Mouse (Mus musculus) urinary bladder, postnatal 10 days (tissue): Measurements from ENCODE around the gene Ppp1r12b.

ENCODE experiments used
- DNase-seq: peaks from one replicate; pipeline ENCODE4 v3.0.0; 2022; ENCODE audit warnings: low spot score

Gene Ppp1r12b

GRCm38 (mm10) chr1:134763250-134763649 lies 192.5 kb downstream of the Ppp1r12b start:
- no peak for DNase-seq

- no peak for DNase-seq
Observed at GRCm38 (mm10) chr1:134761534-134761933, 194.2 kb downstream of the Ppp1r12b start.

DNA sequence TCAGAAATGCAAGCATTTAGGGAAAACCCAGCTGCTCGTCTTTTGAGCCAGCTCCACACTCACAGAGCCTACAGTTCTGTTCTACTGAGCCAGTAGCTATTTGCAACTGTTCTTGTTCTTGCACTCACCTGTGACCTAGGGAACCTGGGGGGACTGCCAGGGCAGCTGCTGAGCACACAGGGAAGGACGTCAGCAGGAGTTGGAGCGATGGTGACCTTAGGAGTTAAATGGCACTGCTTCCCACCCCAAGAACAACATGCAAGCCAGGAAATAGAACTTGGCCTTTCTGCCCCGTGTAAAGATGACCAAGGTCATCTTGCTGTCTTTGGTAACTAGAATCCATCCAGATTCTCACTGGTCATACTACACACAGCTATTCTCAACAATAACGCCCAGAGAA lies 195.1 kb downstream of the Ppp1r12b start:
- DNase-seq: no peak

DNA sequence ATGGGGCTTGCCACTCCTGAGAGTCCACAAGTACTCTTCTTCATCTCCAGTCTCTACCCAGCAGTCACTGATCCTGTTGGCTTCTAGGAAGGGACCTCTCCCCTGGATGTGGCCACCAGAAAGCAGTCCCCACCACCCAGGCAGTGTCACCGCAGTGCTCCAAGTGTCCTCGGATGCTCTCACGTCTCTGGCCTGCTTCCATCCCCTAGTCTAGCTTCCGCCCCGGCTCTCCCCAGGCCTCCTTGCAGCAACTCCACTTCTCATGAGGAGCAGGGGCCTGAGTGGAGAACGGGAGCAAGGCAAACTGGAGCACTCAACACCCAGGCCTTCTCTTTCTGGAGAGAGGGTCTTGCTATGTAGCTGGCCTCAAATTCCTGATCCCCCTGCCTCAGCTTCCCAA lies 196.6 kb downstream of the Ppp1r12b start:
- DNase-seq: no peak

DNA sequence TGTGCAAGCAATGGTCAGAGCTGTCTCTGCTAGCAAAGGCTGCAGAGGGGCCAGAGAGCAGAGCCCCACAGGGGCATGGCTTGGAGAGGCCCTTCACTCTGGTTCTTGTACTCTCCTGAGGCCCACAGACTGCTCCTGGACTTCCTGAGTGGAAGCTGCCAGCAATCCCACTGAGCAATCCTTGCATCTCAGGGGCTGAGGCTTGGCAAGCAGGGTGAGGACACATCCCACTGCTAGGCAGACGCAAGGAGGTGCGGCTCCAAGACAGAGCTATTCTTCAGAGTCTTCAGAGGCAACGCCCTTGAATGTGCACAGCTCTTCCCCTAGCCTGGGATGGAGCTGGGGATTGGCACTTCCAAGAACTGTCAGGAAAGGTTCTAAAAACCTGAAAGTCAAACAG lies 198.5 kb downstream of the Ppp1r12b start:
- DNase-seq: no peak

GRCm38 (mm10) chr1:134756190-134756873 lies 199.4 kb downstream of the Ppp1r12b start:
- no peak for DNase-seq

DNA sequence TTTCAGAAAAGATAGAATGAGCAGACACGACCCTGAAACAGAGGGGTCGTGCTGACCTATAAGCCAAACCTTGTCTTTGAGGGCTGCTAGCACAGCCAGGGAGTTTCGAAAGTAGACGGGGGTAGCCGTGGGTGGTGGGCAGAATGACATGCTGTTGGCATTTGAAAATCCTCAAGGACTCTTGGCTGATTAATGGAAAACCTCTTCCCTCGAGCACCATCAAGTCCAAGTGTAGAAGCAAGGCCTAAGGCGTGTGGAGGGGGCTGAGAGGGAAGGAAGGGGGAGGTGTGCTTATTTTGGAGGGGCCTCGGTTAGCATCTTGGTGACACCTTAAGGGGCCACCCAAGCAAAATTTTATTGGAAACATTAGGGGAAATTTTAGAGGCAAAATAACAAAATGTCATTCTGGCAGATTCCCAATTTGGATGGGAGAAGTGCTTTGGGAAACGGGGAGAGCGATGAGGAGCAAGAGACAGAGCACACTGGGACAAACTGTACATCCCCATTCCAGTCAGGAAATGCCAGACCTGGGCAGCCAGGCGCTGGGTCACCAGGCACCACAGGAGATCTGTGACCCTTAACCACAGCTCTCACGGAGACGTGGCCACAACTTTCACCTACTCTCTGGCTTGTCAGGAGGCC lies 200.1 kb downstream of the Ppp1r12b start:
- DNase-seq: no peak

DNA sequence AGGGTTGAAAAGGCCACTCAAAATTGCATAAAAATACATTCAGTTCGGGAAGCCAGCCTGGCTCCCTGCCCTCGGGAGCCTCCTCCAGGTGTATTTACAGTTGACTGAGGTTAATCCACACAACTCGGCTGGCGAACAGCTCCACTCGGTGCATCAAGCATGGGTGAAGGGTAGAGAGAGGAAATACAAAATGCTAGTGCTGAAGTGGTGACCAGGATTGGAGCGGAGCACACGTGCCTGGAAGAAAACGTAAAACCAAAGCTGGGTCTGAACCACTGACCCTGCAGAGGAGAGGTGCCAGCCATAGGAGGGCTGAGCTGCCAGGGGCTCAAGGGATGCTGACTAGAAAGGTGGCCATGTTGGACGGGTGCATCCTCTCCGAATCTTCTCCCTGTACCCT lies 200.9 kb downstream of the Ppp1r12b start:
- DNase-seq: no peak

DNA sequence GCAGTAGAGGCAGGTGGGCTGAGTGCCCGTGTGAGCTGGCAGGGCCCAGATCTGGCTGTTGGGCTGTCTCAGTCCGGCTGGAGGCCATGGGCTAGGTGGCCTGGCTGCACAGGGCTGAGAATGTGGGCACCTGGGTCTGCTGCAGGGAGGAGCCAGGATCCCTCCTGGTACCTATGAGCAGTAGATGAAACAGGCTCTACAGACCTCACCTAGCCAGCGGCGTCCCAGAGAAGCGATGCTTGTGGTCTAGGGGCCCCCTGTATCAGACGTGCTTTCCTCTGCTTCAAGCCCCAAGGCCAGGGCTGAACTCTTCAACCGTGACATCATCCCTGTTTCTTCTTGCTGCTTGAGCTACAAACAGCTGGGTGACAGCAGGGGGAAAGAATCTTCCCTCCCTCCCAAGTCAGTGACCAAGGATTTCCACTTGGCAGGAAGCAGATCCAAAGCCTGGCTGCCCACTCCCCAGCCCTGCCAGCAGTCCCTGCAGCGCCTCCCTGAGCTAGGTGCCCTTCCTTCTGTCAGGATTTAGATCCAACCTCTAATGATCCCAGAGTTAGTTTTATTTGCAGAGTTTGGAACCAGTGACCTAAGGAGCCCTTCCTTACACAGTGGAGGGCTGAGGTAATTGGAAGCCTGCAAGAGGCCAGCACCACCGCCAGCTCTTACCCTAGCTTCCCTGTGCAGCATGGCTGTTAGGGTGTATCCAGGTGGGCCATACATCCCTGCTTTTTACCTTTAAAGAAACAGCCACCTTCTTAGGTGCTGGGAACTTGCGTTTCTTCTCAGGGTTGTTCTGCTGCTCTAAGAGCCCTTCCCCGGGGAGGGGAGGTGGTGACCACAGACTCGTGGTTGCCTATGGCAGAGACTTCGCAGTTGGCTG lies 201.8 kb downstream of the Ppp1r12b start:
- DNase-seq: no peak

DNA sequence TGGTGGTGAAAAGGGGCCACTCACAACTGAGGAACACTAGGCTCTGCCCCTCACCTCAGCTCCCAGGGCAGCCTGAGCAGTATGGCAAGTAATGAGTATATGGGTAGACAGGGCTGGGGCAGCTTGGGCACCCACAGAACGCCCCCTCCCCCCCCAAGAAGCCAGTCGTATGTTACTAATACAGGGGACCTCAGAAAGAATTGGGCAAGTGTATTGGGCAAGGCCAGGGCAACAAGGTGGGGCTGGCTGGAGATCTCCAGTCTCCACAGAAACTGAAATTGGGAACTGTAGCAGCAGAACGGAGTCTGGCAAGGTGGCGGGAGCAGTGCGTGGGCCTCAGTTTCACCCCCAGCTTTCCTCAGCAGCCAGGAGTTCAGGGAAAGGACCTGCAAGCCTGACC lies 203.3 kb downstream of the Ppp1r12b start:
- DNase-seq: no peak

DNA sequence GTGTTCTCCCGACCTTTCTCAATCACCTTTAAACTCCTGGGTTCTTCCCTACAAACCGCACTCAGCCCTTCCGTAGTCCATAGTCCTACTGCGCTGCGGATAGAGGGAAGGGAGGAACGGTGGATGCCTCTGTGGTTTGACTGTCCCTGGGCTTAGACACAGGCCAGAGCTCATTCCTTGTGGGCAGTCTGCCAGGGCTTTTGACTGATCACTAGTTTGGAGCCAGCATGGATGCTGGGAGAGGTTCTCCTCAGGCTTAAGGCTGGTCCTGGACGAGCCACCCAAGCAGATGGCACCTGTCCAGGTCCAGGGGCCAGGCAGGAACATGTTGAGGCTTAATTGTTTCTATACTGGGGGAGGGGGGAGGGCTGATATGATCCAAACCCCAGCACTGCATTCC lies 205.9 kb downstream of the Ppp1r12b start:
- DNase-seq: no peak

DNA sequence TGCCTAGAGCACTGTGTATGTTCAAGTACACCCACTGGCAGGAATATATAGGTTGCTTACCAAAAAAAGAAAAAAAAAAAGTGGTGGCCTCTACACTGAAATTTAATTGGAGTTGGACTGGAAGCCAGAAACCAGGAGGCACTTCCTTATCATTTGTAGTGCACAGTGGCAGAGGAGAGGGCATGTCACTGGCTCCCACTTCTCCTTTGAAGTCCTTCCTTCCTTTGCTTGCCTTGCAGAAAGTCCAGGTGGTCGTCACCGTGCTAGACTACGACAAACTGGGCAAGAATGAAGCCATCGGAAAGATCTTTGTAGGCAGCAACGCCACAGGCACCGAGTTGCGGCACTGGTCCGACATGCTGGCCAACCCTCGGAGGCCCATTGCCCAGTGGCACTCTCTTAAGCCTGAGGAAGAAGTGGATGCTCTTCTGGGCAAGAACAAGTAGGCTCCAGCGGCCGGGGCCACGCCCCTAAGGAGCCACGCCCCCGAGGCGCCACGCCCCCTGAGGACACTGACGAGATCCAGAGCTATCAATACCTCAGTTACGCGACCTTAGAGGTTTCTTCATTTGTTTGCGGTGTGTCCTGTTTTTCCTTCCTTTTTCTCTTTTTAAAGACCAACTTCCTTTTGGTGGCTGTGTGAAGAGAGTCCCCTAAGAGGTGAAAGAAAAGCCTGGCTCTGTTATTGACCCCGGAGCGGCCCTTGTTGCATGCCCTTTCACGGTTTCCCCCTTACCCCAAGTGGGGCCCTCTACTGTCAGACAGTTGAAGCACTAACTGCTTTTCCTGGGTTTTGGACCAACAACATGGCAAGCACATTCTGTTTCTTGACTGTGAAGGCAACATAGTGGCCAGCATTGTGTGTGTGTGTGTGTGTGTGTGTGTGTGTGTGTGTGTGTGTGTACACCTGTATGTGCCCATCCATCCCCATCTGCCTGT lies 208.2 kb downstream of the Ppp1r12b start:
- no peak for DNase-seq

DNA sequence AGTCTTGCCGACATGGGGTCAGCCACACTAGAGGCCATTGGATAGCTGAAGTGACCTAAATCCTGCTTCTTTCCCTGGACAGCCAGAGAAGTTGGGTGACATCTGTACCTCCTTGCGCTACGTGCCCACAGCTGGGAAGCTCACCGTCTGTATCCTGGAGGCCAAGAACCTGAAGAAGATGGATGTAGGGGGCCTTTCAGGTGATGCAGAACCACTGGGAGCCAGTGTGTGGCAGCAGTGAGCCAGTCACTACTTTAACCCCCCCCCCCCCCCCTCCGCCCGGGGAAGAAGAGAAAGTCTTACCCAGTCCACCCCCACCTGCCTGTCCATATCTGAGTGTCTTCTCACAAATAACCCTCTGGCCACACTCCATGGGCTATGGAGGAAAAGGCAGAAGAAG lies 210.1 kb downstream of the Ppp1r12b start:
- DNase-seq: no peak

GRCm38 (mm10) chr1:134741946-134742661 lies 213.6 kb downstream of the Ppp1r12b start:
- DNase-seq: no peak

DNA sequence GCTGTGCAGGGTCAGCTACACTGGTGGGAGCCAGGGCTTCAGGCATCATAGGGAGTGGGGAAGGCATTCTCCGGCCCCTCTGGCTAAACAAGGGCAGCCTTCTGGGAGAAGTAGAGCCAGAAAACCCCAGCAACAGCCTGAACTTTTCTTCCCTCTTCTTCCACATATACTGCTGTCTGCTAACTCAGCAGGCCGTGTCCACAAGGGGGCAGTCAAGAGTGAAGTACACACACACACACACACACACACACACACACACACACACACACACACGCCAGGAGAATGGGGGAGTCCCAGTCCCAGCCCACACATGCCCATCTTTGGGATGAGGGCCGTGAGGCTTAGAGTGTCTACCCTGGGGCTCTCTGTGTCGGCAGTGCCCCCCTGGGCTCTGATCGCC lies 214.3 kb downstream of the Ppp1r12b start:
- DNase-seq: no peak

- no peak for DNase-seq
Observed at GRCm38 (mm10) chr1:134737463-134737862, 218.3 kb downstream of the Ppp1r12b start.

DNA sequence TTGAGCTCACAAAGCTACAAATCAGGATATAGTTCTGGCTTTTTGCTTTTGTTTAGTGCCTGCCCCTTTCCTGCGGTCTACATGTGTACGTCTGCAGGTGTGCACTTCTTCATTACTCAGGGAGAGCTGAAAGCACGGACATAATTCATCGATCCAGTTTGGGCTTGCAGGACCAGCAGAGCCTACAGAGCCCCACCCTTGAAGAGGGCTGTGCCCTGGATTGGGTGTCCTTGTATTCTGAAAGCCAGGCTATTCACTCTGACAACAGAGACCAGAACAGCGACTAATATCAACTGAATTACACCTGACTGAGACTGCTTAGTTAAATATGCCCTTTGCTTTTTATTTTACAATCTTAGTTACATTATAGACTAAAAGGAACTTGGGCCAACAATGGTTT lies 222.1 kb downstream of the Ppp1r12b start:
- DNase-seq: no peak

DNA sequence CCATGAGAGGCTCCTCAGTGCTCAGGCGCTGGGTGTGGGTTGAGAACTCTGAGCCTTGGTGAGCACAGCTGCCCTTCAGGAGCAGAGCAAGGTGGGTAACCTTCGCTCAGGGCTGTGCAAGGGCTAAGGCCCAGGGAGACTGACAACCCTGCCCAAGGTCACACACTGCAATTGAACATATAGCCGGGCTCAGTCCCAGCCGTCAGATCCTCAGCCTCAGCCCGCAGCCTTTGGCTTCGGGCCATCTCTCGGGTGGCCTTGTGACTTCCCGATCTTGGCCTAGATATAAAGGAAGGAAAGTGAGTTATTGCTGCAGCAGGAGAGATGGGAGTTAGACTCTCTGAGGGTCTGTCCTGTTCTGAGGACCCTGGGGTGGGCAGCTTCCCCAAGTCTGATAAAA lies 228.5 kb downstream of the Ppp1r12b start:
- no peak for DNase-seq

DNA sequence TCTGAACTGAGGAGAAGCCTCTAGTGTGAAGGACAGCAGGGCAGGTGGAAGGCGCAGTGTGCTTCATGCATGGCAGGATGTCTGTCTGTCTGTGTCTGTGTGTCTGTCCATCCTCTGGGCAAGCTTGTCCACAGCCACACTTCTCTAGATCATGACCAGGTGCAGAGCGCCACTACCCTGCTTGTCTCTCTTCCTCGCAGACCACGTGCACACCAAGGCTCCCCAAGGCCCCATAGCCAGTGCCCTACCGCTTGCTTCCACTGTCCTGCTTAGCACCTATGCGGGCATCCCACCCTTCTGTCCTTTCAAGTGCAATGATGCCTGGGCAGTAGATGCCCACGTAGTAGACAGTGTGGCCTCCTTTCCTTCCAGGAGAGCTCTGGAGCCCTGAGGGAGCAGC lies 229.3 kb downstream of the Ppp1r12b start:
- no peak for DNase-seq

GRCm38 (mm10) chr1:134725276-134725675 lies 230.5 kb downstream of the Ppp1r12b start:
- no peak for DNase-seq

- no peak for DNase-seq
Observed at GRCm38 (mm10) chr1:134722891-134723290, 232.9 kb downstream of the Ppp1r12b start.
